Mouse (Mus musculus): ENCODE data around the gene Dglucy. TPM values are rescaled to one million over a fixed set of nuclear protein-coding genes. Genes with fewer than 3 reads are reported as not detected.
A peak's percentile ranks its signal among the peaks of the same experiment; 100 is the strongest.

Dglucy gene
- total RNA-seq, 2 experiments from 2014 or later: 12.5 to 15.3 TPM

- ATAC-seq (replicated peaks; ENCODE audit: poor library complexity): peak; percentile 58
Observed at GRCm38 (mm10) chr12:100839079-100839600, 60.3 kb downstream of the Dglucy start.

DNA sequence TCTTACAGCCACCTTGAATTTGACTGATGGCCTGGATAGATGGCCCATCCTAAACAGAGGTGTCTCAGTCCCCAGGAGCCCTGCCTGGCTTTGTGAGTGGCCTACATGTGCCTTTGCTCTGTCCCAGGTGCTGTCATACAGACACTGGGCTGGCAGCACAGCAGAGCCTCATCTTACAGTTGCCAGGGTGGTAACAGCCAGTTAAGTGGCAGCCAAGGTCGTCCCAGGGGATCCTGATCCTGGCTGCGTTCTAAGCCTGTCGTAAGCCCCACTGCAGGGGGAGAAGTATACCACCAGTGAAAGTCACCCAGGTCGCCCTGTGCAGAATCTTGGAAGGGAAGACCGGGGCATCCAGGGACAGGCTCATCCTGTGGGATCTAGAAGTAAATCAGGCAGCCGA lies 61.1 kb downstream of the Dglucy start:
- no peak for ATAC-seq (replicated peaks; ENCODE audit: poor library complexity)

GRCm38 (mm10) chr12:100841211-100841792 lies 62.4 kb downstream of the Dglucy start:
- ATAC-seq (replicated peaks; ENCODE audit: poor library complexity): peak; percentile 61

DNA sequence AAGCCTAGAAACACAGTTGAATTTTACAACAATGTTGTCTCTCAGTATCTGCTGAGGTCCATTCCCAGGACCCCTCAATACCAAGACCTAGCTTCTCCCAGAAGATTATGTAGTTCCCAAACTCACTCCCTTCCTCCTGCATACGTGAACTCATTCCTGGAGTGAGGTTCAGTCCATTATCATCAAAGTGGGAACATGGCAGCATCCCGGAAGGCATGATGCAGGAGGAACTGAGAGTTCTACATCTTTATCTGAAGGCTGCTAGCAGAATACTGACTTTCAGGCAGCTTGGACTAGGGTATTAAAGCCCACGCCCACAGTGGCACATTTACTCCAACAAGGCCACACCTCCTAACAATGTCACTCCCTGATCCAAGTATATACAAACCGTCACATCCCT lies 64.3 kb downstream of the Dglucy start:
- ATAC-seq (replicated peaks; ENCODE audit: poor library complexity): no peak

DNA sequence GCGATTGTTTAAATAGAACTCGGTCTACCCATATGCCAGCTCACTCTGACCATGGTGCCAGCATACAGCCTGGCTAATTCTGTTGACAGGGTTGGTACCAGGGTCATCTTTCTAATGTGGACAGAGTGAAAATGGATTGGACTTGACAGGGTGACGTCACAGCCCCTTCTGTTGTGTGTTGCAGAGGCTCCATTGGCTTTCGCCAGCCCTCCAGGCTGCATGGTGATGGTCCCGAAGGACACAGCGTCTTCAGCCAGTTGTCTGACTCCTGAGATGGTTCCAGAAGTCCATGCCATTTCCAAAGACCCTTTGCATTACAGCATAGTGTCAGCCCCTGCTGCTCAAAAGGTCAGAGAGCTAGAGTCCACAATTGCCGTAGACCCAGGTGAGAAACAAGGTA lies 65.7 kb downstream of the Dglucy start:
- no peak for ATAC-seq (replicated peaks; ENCODE audit: poor library complexity)

DNA sequence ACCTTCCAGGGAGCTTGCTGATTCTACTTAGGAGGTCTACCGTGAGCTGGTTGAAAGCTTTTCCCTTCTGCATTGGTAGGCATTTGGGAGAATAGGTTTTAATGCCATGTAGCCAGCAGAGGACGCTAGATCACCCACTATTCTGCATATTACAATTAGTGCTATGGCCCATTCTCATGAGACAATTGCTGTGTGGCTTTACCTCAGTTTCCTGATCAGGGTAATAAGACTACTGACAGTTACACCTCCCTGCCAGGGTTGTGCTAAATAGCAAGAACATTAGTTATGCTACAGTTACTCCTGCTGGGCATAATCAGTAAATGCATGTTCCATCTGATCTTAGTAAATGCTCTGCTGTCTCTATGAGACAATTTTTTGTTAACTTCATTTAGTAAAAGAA lies 67.0 kb downstream of the Dglucy start:
- ATAC-seq (replicated peaks; ENCODE audit: poor library complexity): peak; percentile 24; the same call in 1 of the 2 replicates

DNA sequence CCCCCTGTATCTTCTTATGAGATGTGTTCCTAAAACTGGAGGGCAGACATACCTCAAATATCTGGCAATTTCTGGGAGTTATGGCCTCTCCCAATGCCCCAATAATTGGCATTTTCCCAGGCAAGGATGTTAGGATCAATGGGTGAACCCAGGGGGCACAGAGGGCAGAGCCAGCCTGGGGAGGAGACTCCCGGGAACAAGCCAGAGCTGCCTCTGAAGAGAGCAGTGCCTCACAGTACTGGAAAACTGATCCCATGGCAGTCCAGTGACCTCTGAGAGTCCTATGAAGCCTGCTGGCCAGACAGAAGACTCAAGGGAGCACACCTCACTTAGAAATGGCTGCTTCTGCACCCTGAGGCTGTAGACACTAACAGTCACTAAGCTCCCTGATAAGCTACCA lies 67.7 kb downstream of the Dglucy start:
- no peak for ATAC-seq (replicated peaks; ENCODE audit: poor library complexity)

- ATAC-seq (replicated peaks; ENCODE audit: poor library complexity): no peak
Observed at GRCm38 (mm10) chr12:100847437-100848080, 68.7 kb downstream of the Dglucy start.

DNA sequence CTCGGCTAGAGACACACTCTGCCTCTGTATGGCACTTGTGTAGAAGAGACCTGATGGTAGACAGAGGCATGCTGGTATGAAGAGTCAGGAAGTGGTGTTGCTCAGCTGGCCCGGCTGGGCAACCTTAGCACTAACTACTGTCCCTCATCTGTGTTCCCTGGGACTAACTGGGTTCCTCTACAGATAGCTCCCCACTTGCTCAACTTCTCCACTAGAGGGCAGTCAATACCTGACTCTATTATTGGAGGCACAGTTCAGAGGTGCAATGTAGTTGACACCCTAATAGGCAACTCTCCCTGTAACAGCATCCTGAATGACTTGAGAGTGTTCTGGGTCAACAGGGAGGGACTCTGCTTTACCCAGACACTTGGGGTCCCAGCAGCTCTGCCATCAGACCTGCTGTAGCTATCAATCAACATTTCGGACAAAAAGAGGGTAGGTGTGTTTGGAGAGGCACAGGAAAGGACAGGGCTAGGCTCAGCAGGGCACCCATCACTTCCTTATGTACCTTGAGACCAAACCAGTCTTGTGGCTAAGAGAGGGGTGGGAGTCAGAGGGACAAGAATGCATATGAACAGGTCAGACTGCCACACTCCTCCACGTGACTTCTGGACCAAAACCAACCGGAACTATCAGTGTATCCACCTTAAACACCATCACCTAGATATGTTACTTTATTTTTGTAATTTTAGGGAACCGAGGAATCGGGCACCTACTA lies 70.7 kb downstream of the Dglucy start:
- peak; percentile 86 for ATAC-seq (replicated peaks; ENCODE audit: poor library complexity)

- peak; percentile 65 for ATAC-seq (replicated peaks; ENCODE audit: poor library complexity)
Observed at GRCm38 (mm10) chr12:100852370-100852769, 73.5 kb downstream of the Dglucy start.

DNA sequence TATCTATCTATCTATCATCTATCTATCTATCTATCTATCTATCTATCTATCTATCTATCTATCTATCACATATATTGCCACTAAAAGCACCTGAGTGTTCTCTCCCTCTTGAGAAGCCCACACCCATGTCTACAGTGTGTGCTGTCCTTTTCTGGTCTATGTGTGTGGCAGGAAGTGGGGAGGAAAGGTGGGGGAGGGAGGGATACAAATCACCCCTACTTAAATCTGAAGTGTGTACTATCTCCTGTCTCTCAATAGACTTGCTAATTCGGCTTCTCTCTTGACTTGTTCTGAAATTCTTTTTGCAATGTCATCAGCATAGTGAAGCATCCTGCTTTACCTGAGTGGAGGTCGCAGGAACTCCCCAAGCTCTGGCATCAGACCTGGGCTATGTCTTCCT lies 77.5 kb downstream of the Dglucy start:
- no peak for ATAC-seq (replicated peaks; ENCODE audit: poor library complexity)

DNA sequence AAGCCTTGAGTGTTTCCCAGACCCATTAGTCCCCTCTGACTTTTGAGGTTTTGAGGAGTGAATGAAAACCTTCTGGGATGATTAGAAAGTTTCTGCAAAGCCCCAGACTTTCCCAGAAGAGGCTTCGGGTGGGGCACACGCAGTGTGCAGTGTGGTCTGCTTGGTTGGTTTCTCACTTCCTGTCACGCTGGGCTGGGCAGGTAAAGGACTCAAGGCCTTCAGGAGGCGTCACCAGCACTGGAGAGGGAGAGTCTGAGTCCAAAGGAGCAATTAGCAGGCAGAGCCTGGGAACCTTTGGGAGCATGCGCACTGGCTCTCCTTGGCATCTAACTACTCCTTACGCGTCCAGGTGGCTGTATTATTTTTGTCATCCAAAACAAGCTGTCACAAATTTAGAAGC lies 78.9 kb downstream of the Dglucy start:
- no peak for ATAC-seq (replicated peaks; ENCODE audit: poor library complexity)

DNA sequence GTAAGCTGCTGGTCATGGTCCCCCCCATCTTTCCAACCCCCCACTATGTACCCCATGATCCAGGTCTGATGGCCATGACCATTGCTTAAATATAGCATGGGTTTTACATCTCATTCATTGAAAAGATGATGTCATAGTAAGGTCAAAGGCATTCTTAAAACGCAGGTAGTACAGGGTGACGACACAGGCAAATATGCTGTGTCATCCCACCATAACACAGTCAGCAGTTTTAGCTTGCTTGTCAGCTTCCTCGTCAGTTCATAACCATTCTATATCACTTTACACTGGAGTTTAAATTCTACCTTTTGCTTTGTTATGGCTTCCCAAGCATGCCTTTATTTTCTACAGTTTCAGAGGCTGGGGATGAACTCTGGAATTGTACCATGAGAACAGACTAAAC lies 83.4 kb downstream of the Dglucy start:
- ATAC-seq (replicated peaks; ENCODE audit: poor library complexity): peak; percentile 71

- ATAC-seq (replicated peaks; ENCODE audit: poor library complexity): 0 out of 2 replicates have a peak, but pooled peaks have one; percentile 17
Observed at GRCm38 (mm10) chr12:100862856-100863446, 84.1 kb downstream of the Dglucy start.

DNA sequence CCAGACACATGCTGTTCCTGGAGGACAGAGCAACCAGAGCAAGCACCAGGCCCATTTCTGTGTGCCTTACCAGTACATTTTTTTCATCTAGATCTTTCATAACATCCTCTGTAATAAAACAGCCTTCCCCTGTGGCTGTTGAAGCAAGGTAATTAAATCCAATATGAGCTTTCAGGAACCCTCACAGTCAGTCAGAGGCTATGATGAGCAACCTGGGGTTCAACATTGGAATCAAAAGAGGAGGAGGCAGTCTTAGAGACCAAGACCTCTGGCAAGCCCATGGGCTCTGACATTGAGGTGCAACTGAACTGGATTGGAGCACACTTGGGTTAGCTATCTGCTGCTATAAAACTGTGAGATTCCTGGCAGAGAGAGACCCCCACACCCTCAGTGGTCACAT lies 86.2 kb downstream of the Dglucy start:
- ATAC-seq (replicated peaks; ENCODE audit: poor library complexity): no peak

DNA sequence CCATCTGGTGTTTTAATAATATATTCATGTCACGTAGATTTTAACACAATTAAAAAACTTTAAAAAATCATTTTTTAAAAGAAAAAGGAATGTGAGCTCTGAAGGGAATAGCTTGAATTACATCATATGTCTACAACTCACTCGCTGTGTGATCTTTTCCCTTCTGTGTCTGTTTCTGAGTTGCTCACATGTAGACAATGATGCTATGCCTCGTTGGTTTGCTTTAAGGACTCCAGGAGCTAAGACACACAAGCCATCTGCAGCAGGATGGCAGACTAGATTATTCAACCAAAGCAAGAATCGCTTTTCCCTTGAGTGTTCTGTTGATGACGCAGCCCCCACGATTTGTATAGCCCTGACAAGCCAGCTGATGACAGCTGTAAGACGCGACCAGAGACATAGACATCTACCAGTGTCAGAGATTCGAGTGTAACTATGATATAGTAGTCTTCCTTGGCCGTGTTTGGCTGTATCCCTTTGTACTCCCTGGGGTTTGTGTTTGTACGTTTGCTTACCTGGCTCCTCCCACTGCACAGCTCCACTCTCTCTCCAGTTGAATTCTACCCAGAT lies 86.7 kb downstream of the Dglucy start:
- no peak for ATAC-seq (replicated peaks; ENCODE audit: poor library complexity)

- ATAC-seq (replicated peaks; ENCODE audit: poor library complexity): no peak
Observed at GRCm38 (mm10) chr12:100867097-100867496, 88.2 kb downstream of the Dglucy start.

DNA sequence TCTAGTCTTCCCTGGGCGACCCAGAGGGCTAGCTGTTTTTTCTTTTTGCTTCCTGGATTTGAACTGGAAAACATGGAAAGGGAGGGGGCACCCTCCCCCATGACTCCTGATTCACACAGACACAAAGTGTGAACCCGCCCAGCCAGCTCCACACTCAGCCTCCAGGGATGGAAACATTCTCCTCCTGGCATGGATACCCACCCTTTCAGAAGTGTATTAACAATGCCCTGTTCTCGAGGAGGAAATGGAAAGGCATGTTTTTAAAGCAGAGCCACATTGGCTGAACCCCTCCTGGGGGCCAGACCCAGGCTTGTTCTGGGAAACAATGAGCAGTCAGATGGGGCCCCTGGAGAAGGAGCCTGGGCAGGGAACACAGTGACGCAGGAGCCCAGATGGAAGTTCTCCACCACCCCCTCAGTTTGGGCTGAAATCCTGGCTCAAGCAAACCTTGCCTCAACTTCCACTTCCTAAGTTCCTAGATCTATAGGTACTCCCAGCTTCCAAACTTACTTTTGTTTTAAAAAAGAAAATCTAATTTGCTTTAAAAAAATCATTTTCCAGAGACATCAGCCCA lies 89.3 kb downstream of the Dglucy start:
- ATAC-seq (replicated peaks; ENCODE audit: poor library complexity): no peak

DNA sequence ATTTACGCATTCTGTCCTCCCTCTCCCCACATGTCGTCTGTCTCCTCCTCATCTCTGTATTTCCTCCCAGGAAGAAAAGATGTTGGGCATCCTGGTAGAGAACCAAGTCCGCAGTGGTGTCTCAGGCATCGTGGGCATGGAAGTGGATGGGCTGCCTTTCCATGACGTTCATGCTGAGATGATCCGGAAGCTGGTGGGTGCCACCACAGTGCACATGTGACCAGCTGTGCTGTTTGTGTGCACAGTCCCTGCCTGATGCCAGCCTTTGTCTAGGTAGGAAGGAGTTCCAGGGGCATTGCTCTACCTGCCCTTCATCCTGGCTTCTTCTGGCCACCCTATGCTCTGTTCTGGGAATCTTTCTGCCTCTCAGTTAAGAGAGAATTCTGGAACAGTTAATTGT lies 92.4 kb downstream of the Dglucy start:
- no peak for ATAC-seq (replicated peaks; ENCODE audit: poor library complexity)

GRCm38 (mm10) chr12:100871841-100872240 lies 93.0 kb downstream of the Dglucy start:
- peak; percentile 54 for ATAC-seq (replicated peaks; ENCODE audit: poor library complexity)

- ATAC-seq (replicated peaks; ENCODE audit: poor library complexity): no peak
Observed at GRCm38 (mm10) chr12:100873612-100874011, 94.8 kb downstream of the Dglucy start.

Measured in megakaryocyte progenitor cell, adult 5-6 weeks (primary cell).